Mouse (Mus musculus): Measurements from ENCODE around the gene Cryga.

Cryga gene

GRCm38 (mm10) chr1:65103273-65103672 lies at the start of gene Cryga:
TSS of gene Cryga (minus strand) at chr1:65103373.
- no peak for DNase-seq (ENCODE audit: low spot score in 2 of 2)

GRCm38 (mm10) chr1:65147971-65148370 lies 44.8 kb upstream of the Cryga start:
- DNase-seq (ENCODE audit: low spot score in 2 of 2) = no peak

GRCm38 (mm10) chr1:65147326-65147725 lies 44.2 kb upstream of the Cryga start:
- no peak for DNase-seq (ENCODE audit: low spot score in 2 of 2)

- DNase-seq (ENCODE audit: low spot score in 2 of 2) = no peak
These were observed 43.4 kb upstream of the Cryga start for GRCm38 (mm10) chr1:65146601-65147000.

GRCm38 (mm10) chr1:65144783-65145182 lies 41.6 kb upstream of the Cryga start:
- no peak for DNase-seq (ENCODE audit: low spot score in 2 of 2)

- no peak for DNase-seq (ENCODE audit: low spot score in 2 of 2)
These were observed 34.4 kb upstream of the Cryga start for GRCm38 (mm10) chr1:65137560-65137959.

GRCm38 (mm10) chr1:65132833-65133232 lies 29.7 kb upstream of the Cryga start:
- DNase-seq (ENCODE audit: low spot score in 2 of 2) = no peak

- DNase-seq (ENCODE audit: low spot score in 2 of 2) = no peak
These were observed 28.5 kb upstream of the Cryga start for GRCm38 (mm10) chr1:65131671-65132070.

GRCm38 (mm10) chr1:65130226-65130625 lies 27.1 kb upstream of the Cryga start:
- no peak for DNase-seq (ENCODE audit: low spot score in 2 of 2)

- DNase-seq (ENCODE audit: low spot score in 2 of 2) = no peak
These were observed 26.5 kb upstream of the Cryga start for GRCm38 (mm10) chr1:65129634-65130180.

GRCm38 (mm10) chr1:65122574-65123372 lies 19.6 kb upstream of the Cryga start, which contains the start of gene D630023F18Rik:
TSS of gene D630023F18Rik (minus strand) at chr1:65123214.
- no peak for DNase-seq (ENCODE audit: low spot score in 2 of 2)

- DNase-seq (ENCODE audit: low spot score in 2 of 2) = no peak
These were observed 16.3 kb upstream of the Cryga start, which contains the start of gene Gm28845 for GRCm38 (mm10) chr1:65119438-65119837. TSS of gene Gm28845 (minus strand) at chr1:65119558.

GRCm38 (mm10) chr1:65118150-65118913 lies 15.2 kb upstream of the Cryga start:
- no peak for DNase-seq (ENCODE audit: low spot score in 2 of 2)

- no peak for DNase-seq (ENCODE audit: low spot score in 2 of 2)
These were observed 10.5 kb upstream of the Cryga start for GRCm38 (mm10) chr1:65113536-65114172.

- DNase-seq (ENCODE audit: low spot score in 2 of 2) = no peak
These were observed 9.6 kb upstream of the Cryga start for GRCm38 (mm10) chr1:65112807-65113196.

GRCm38 (mm10) chr1:65112031-65112806 lies 9.0 kb upstream of the Cryga start:
- peak; percentile 34 to 72 for DNase-seq (ENCODE audit: low spot score in 2 of 2)

- no peak for DNase-seq (ENCODE audit: low spot score in 2 of 2)
These were observed 6.7 kb upstream of the Cryga start for GRCm38 (mm10) chr1:65109756-65110435.

GRCm38 (mm10) chr1:65109196-65109595 lies 6.0 kb upstream of the Cryga start:
- no peak for DNase-seq (ENCODE audit: low spot score in 2 of 2)

- DNase-seq (ENCODE audit: low spot score in 2 of 2) = no peak
These were observed 4.6 kb upstream of the Cryga start for GRCm38 (mm10) chr1:65107654-65108279.

GRCm38 (mm10) chr1:65096953-65097352 lies 6.2 kb downstream of the Cryga start:
- no peak for DNase-seq (ENCODE audit: low spot score in 2 of 2)

All from cerebellum, postnatal 4 days (tissue).